Mouse (Mus musculus): ENCODE data around the gene Phox2b.

DNA sequence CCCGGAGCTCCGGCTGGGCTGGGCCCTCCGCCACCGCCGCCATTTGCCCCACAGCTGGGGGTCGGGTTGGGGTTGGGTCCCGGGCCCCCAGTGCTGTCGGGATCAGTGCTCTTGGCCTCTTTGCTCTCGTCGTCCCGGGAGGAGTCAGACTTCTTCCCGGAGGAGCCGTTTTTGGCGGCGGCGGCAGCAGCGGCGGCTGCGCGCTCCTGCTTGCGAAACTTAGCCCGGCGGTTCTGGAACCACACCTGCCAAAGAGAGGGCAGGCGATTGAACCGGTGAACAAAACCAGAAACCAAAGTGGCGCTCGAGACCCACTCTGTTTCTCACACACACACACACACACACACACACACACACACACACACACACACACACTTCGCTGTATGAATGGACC, 2.7 kb downstream of the Phox2b start:
- no peak for TF ChIP-seq CTCF (IDR thresholded peaks at IDR 0.05)
- no peak for TF ChIP-seq EP300 (IDR thresholded peaks at IDR 0.05; ENCODE audit: insufficient read depth, low read depth, low read length)
